Mouse (Mus musculus) midbrain, postnatal 0 days (tissue): ENCODE measurements at regions not wholly inside any gene's neighbourhood (a gene's known extent, or its start where the extent isn't known, plus 50 kb on each side); places are given as distances from the start of the nearest gene placed in this dataset.

ENCODE experiments used
- ATAC-seq: fragments of 200-750 bp; cut with Nextera tagmentation; 2 replicates; pipeline ENCODE4 v1.8.0; 2017; ENCODE audit warnings: moderate number of reproducible peaks, mild to moderate bottlenecking, moderate TSS enrichment, moderate library complexity; ENCODE audit not compliant: low FRiP score
- DNase-seq: peaks from one replicate; pipeline ENCODE4 v3.0.0-alpha.2; 2015; ENCODE audit warnings: low spot score
- H3K27ac ChIP-seq: fragments of 300-500 bp; sonication (generic); 2 replicates; pipeline ENCODE4 v1.5.1; 2014; ENCODE audit warnings: low read depth, mild to moderate bottlenecking, low read length, mixed read lengths
- H3K27me3 ChIP-seq: fragments of 300-500 bp; sonication (generic); 2 replicates; pipeline ENCODE4 v1.6.1; 2014; ENCODE audit warnings: low read length, control low read depth, mixed read lengths; ENCODE audit not compliant: insufficient read depth
- H3K36me3 ChIP-seq: fragments of 300-500 bp; sonication (generic); 2 replicates; pipeline ENCODE4 v1.6.1; 2014; ENCODE audit warnings: low read length, control low read depth, mixed read lengths; ENCODE audit not compliant: insufficient read depth
- H3K4me1 ChIP-seq: fragments of 300-500 bp; sonication (generic); 2 replicates; pipeline ENCODE4 v1.6.1; 2014; ENCODE audit warnings: mild to moderate bottlenecking, control low read depth, antibody characterized with exemption, low read length, mixed read lengths; ENCODE audit not compliant: insufficient read depth
- H3K4me2 ChIP-seq: fragments of 300-500 bp; sonication (generic); 2 replicates; pipeline ENCODE4 v1.6.1; 2014; ENCODE audit warnings: low read depth, mild to moderate bottlenecking, low read length, mixed read lengths; ENCODE audit not compliant: poor library complexity, severe bottlenecking
- H3K4me3 ChIP-seq: fragments of 300-500 bp; sonication (generic); 2 replicates; pipeline ENCODE4 v1.5.1; 2014; ENCODE audit warnings: low read depth, mild to moderate bottlenecking, low read length, moderate library complexity
- H3K9ac ChIP-seq: fragments of 300-500 bp; sonication (generic); replicated peaks from 2 replicates; pipeline ENCODE4 v1.6.1; 2014; ENCODE audit warnings: mild to moderate bottlenecking, low read length, moderate library complexity, mixed read lengths; ENCODE audit not compliant: poor library complexity, severe bottlenecking
- H3K9me3 ChIP-seq: fragments of 300-500 bp; sonication (generic); 2 replicates; pipeline ENCODE4 v1.6.1; 2016; ENCODE audit warnings: low read length, control low read depth
- CTCF ChIP-seq: IDR thresholded peaks from 2 replicates; pipeline ENCODE4 v1.5.1; 2016; ENCODE audit warnings: antibody characterized with exemption, mild to moderate bottlenecking
- WGBS: fragments of 180-500 bp; shearing (Covaris S2); extraction: QIAGEN DNeasy Blood & Tissue Kit; methylation state at CpG from one replicate; pipeline ENCODE4 v1.1.7; 2014; 5-methylcytosine and 5-hydroxymethylcytosine counted together

GRCm38 (mm10) chr2:19714025-19714424, 56.5 kb downstream of the Otud1 start:
- Histone ChIP-seq H3K27me3 (no peaks in the 10 kb centered on the region), H3K4me3 (no peak overlapping the region), H3K9ac (no peak overlapping the region), H3K27ac (no peak overlapping the region), H3K4me1 (no peaks in the 10 kb centered on the region), H3K36me3 (no peaks in the 10 kb centered on the region), H3K4me2 (no peak overlapping the region), H3K9me3 (no peaks in the 10 kb centered on the region)
- TF ChIP-seq CTCF = no peak
- ATAC-seq = no peak
- WGBS = 77% methylated on average over 3 of the region's 3 CpGs
- DNase-seq = no peak

- WGBS = 17% methylated on average over 11 of the region's 11 CpGs
Observed at GRCm38 (mm10) chr2:19715564-19716238, 58.1 kb downstream of the Otud1 start.

GRCm38 (mm10) chr2:19716388-19716787, 58.8 kb downstream of the Otud1 start:
- ATAC-seq = no peak
- no peaks in the 10 kb centered on the region for H3K4me1 ChIP-seq
- no peaks in the 10 kb centered on the region for H3K27me3 ChIP-seq
- no peaks in the 10 kb centered on the region for H3K9me3 ChIP-seq
- WGBS = 94% methylated on average over 5 of the region's 5 CpGs
- no peak for TF ChIP-seq CTCF
- no peak overlapping the region for H3K4me2 ChIP-seq
- no peak overlapping the region for H3K9ac ChIP-seq
- no peak overlapping the region for H3K4me3 ChIP-seq
- DNase-seq = no peak
- H3K36me3 ChIP-seq = no peaks in the 10 kb centered on the region
- no peak overlapping the region for H3K27ac ChIP-seq

More at GRCm38 (mm10) chr2:19715564-19716238, 58.1 kb downstream of the Otud1 start:
- H3K9me3 ChIP-seq = no peaks in the 10 kb centered on the region
- no peaks in the 10 kb centered on the region for H3K36me3 ChIP-seq
- DNase-seq (peak; percentile 92), ATAC-seq (peak; percentile 89)
- H3K4me1 ChIP-seq = no peaks in the 10 kb centered on the region
- TF ChIP-seq CTCF = peak; percentile 97
- H3K4me3 ChIP-seq = peak overlapping the region; percentile 17; the same call in 1 of the 2 replicates
- H3K27ac ChIP-seq = no peak overlapping the region
- H3K9ac ChIP-seq = no peak overlapping the region; the same call in 1 of the 2 replicates
- no peaks in the 10 kb centered on the region for H3K27me3 ChIP-seq
- H3K4me2 ChIP-seq = peak overlapping the region; percentile 41

GRCm38 (mm10) chr2:19726085-19726484, 68.5 kb downstream of the Otud1 start:
- H3K9me3 ChIP-seq = no peaks in the 10 kb centered on the region
- 85% methylated on average over 6 of the region's 6 CpGs for WGBS
- no peaks in the 10 kb centered on the region for H3K4me1 ChIP-seq
- H3K36me3 ChIP-seq = no peaks in the 10 kb centered on the region
- H3K4me3 ChIP-seq = no peak overlapping the region
- no peak overlapping the region for H3K27ac ChIP-seq
- H3K4me2 ChIP-seq = no peak overlapping the region
- DNase-seq (no peak), ATAC-seq (no peak)
- TF ChIP-seq CTCF = no peak
- no peaks in the 10 kb centered on the region for H3K27me3 ChIP-seq
- H3K9ac ChIP-seq = no peak overlapping the region

GRCm38 (mm10) chr2:19726904-19727303, 69.4 kb downstream of the Otud1 start:
- Histone ChIP-seq H3K4me3 (no peak overlapping the region), H3K4me1 (no peaks in the 10 kb centered on the region), H3K27ac (no peak overlapping the region), H3K4me2 (no peak overlapping the region), H3K27me3 (no peaks in the 10 kb centered on the region), H3K36me3 (no peaks in the 10 kb centered on the region), H3K9me3 (no peaks in the 10 kb centered on the region), H3K9ac (no peak overlapping the region)
- DNase-seq = no peak
- whole genome bisulfite sequencing = 10% methylated on average over 9 of the region's 9 CpGs
- peak; percentile 74 for TF ChIP-seq CTCF
- ATAC-seq = no peak

GRCm38 (mm10) chr2:19732922-19733859, 75.6 kb downstream of the Otud1 start:
- WGBS = 82% methylated on average over 12 of the region's 12 CpGs
- no peaks in the 10 kb centered on the region for H3K9me3 ChIP-seq
- no peaks in the 10 kb centered on the region for H3K36me3 ChIP-seq
- no peaks in the 10 kb centered on the region for H3K27me3 ChIP-seq
- TF ChIP-seq CTCF = peak; percentile 67
- ATAC-seq (no peak), DNase-seq (peak; percentile 17)
- no peak overlapping the region for H3K9ac ChIP-seq
- H3K4me1 ChIP-seq = no peaks in the 10 kb centered on the region
- H3K4me3 ChIP-seq = no peak overlapping the region
- no peak overlapping the region for H3K27ac ChIP-seq
- no peak overlapping the region for H3K4me2 ChIP-seq
